Mouse (Mus musculus) lung, postnatal 0 days (tissue): ENCODE measurements around the gene Agfg1.
A peak's percentile ranks its signal among the peaks of the same experiment; 100 is the strongest.

Source experiments
- CTCF ChIP-seq: IDR thresholded peaks from 2 replicates; pipeline ENCODE4 v1.5.1; 2016; ENCODE audit warnings: antibody characterized with exemption, mild to moderate bottlenecking
- EP300 ChIP-seq: IDR thresholded peaks from 2 replicates; pipeline ENCODE4 v1.6.1; 2016; ENCODE audit warnings: antibody characterized with exemption, mild to moderate bottlenecking, control low read depth

- TF ChIP-seq CTCF: peak; percentile 99
- TF ChIP-seq EP300: no peak
These were observed at the start of gene Agfg1 for GRCm38 (mm10) chr1:82839296-82839613.
